Mouse (Mus musculus): ENCODE measurements around the gene Itpr3. TPM values are rescaled to one million over a fixed set of nuclear protein-coding genes. Genes with fewer than 3 reads are reported as not detected.

The Itpr3 gene
- total RNA-seq, 2 experiments from 2014 or later, result 4.6 to 6.8 TPM

GRCm38 (mm10) chr17:27131240-27131665, 74.1 kb downstream of the Itpr3 start:
- intact Hi-C loops (cut with DNase I), result loop anchor here (5.0 kb wide), 1 partner anchor 71 kb away; the partner anchor contains the start of gene Lemd2
- DNase-seq (ENCODE audit: low spot score), result no peak

DNA sequence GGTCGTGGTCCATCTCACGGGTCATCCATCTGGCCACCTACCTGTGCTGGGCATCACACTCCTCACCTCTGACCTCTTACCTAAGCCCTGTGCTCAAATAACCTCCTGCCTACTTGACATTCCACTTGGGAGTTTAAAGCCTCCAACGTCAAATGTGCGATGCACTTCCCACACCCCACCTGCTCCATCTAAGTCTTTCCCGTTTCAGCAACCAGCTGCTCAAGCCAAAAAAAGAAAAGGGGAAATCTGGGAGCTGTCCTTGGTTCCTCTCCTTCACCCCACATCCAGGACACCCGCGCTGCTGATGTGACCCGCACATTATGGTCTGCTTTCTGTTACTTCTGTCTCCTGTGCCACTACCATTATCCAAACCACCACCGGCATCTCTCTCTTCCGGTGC, 75.1 kb downstream of the Itpr3 start:
- intact Hi-C loops (cut with DNase I), result loop anchor here (5.0 kb wide), 1 partner anchor 70 kb away; the partner anchor contains the start of gene Lemd2
- DNase-seq (ENCODE audit: low spot score), result no peak

DNA sequence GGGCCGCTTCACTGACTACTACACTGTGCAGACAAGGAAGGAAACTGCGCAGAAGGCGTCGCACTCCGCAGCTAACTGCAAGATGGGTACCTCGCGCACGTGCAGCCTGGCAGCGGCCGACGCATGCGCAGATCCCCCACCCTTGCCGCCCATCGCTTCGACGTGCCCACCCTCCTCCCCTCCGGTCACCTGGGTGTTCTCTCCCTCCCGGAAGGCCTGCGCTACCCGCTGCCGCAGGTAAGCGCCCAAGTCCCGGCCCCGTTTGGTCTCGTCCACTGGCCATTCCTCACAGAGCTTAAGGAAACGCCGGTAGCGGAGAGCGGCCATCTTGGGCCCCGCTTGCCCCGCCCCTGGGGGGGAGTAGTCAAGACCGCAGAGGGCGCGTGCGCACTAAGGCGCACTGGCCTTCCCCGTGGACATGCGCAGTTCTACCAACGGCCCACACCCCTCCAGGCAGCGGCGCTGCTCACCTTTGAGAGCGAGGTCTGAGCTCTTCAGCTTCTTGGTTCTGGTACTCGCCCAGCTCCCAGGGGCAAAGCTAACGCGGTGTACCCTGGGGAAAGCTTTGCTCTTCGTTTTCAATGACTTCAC, 76.5 kb downstream of the Itpr3 start, which contains the start of gene Uqcc2:
Gene Uqcc2, minus strand, starts transcription at position 366 of the 591 bp plus-strand sequence.
- intact Hi-C loops (cut with DNase I), result loop anchor here (2.0 to 5.0 kb wide), 2 partner anchors 47 to 69 kb away; partner anchors contain the start of gene Lemd2
- peak; percentile 94 for DNase-seq (ENCODE audit: low spot score)

GRCm38 (mm10) chr17:27134187-27134586, 77.1 kb downstream of the Itpr3 start:
- intact Hi-C loops (cut with DNase I), result loop anchor here (2.0 to 5.0 kb wide), 2 partner anchors 47 to 68 kb away; partner anchors contain the start of gene Lemd2
- DNase-seq (ENCODE audit: low spot score), result no peak

DNA sequence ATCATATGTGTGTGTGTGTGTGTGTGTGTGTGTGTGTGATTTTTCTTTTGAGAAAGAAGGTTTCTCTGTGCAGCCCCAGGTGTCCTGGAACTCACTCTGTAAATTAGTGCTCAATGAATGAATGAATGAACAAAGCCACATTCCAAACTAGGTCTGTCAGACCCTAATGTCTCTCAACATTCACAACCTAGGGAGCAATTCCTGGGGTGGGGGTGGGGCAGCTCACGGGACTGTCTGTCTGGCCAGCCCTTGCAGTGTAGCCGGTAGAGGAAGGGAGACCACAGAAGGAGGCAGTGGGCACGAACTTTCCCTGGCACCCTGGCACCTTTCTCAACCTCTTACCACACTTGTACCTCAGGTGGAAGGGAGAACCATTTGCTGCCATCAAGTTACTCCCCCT, 77.6 kb downstream of the Itpr3 start:
- no peak for DNase-seq (ENCODE audit: low spot score)
- intact Hi-C loops (cut with DNase I), result loop anchor here (2.0 to 5.0 kb wide), 2 partner anchors 46 to 68 kb away; partner anchors contain the start of gene Lemd2

GRCm38 (mm10) chr17:27138396-27138795, 81.3 kb downstream of the Itpr3 start:
- intact Hi-C loops (cut with DNase I), result no loop called here
- DNase-seq (ENCODE audit: low spot score), result no peak

DNA sequence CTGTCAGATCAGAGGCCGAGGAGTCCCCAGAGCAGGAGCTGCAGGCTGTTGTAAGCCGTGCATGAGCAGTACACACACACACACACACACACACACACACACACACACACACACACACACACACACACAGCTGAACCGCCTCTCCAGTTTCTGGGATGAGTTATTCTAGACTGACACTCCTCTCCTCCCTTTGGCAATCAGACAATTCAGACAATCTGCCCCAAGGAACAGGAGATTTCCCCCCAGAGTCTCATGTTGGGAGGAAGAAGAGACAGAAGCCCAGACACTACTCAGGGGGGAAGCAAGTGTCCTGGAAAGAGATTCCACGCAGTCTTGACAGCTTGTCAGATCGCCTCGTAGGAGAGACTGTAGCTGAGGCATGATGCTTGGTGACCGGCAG, 82.2 kb downstream of the Itpr3 start:
- intact Hi-C loops (cut with DNase I), result no loop called here

GRCm38 (mm10) chr17:27140262-27140661, 83.2 kb downstream of the Itpr3 start:
- no peak for DNase-seq (ENCODE audit: low spot score)
- intact Hi-C loops (cut with DNase I), result no loop called here

More for the DNA sequence above, 82.2 kb downstream of the Itpr3 start:
- no peak for DNase-seq (ENCODE audit: low spot score)

DNA sequence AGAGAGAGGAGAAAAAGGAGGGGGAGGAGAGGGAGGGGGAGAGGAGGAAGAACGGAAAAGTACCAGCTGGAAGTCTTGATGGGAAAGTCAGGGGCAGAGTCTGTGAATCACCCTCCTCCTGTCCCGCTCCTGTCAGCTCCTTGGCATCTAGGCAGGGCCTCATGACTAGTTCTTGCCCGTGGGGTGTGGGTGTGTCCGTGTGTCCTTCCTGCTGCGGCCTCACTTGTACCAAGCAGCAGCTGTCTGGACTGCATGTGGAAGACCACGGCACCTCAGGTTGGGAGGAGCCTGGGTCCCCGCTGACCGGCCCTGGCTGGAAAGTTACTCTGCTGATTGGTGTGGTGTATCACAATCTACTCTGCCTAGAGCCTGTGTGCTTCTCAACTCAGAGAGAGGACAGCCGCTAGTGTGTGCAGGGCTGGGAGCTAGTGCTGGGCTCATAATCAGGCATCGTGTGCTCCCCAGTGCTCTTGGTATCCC, 84.9 kb downstream of the Itpr3 start:
- intact Hi-C loops (cut with DNase I), result no loop called here
- peak; percentile 49 for DNase-seq (ENCODE audit: low spot score)

DNA sequence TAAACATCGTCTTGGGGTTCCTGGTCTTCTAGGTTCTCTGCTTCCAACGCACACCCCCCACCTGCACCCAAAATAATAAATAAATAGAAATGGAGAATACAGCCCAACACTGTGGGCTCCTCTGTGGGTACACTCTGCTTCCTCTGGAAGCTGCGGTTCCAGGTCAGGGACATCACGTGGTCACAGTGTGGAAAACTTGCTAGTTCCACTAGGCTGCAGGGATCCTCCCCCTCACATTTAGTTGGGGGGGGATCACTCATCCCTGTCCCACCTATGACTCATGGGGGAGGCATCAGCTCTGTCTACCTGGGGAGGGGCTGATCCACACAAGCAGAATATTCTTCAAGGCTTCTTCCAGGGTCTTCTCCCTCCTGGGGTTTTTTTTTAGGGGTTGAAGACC, 87.0 kb downstream of the Itpr3 start:
- DNase-seq (ENCODE audit: low spot score), result no peak
- intact Hi-C loops (cut with DNase I), result no loop called here

GRCm38 (mm10) chr17:27146323-27146923, 89.3 kb downstream of the Itpr3 start:
- intact Hi-C loops (cut with DNase I), result no loop called here
- no peak for DNase-seq (ENCODE audit: low spot score)

- intact Hi-C loops (cut with DNase I), result no loop called here
- no peak for DNase-seq (ENCODE audit: low spot score)
Measured at GRCm38 (mm10) chr17:27150871-27151270, 93.8 kb downstream of the Itpr3 start.

- intact Hi-C loops (cut with DNase I), result no loop called here
Measured at GRCm38 (mm10) chr17:27151411-27151810, 94.3 kb downstream of the Itpr3 start.

DNA sequence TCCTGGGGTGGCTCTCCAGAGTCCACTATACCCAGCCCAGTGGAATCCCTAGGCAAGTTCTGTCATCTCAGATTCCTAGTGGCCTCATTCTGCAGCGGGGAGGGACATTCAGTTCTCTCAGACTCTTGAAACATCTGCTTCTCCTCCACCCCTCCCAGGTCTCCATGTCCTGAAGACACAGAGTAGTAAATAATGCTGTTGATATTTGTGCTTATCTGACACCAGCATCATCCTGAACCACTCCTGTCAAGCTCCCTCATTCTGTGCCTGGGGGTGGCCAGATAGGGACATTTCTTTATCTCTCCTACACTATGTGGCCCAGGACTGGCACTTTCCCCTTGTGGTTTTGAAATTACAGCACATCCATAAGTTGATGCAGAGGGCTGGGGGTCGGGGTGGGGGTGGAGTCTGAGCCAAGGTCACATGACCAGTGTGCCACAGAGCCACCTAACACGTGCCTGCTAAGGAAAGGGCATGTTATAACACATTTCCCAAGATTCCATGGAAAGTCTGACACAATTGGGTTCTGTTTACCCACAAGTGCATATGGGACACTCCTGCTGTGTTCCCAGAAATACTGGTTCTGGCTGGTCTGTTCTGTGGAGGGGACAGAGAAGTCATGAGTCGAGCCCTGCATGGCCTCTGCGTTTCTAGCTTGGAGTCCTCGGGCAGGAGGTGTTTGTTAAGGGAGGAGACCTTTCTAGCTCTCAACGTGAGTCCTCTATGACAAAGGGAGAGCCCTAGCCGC, 96.0 kb downstream of the Itpr3 start:
- intact Hi-C loops (cut with DNase I), result no loop called here
- no peak for DNase-seq (ENCODE audit: low spot score)

More at GRCm38 (mm10) chr17:27151411-27151810, 94.3 kb downstream of the Itpr3 start:
- no peak for DNase-seq (ENCODE audit: low spot score)

DNA sequence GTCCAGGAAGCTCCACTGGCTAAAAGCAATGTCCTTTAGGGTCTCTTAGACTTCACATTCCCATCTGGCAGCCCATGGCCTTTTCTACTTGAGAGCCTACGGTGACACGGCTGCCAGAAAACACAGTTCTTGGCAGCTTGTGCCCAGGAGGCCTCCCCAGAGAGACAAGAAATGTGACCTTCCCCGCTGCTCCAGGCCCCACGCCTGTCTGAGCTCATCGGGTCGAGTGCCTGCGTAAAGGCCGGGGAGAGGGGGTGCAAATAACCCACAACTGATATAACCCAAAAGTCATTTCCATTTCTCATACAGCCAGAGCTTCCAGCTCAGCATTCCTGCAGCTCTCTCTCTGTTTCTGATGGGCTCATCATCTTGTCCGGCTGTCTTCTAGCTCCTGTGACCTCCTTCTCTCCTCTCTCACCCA, 96.7 kb downstream of the Itpr3 start:
- DNase-seq (ENCODE audit: low spot score), result peak; percentile 56
- intact Hi-C loops (cut with DNase I), result no loop called here

DNA sequence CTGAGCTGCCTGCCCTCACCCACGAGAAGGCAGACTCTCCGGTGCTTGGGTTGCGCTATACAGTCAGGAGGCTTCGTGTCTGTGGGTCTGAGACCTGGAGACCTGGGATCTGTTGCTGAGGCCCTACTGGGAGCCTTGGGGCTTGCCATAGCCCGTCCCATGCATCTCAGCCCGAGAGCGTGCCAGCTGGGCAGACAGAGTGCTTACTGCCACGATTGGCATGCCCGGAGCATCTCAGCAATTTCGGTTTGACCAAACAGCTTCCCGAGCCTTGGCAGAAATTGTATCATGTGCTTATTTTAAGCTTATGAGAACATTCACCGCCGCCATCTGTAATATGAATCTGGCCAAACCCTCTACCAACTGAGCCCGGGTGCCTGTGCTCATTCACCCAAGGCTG, 97.2 kb downstream of the Itpr3 start:
- intact Hi-C loops (cut with DNase I), result no loop called here
- peak; percentile 31 for DNase-seq (ENCODE audit: low spot score)

DNA sequence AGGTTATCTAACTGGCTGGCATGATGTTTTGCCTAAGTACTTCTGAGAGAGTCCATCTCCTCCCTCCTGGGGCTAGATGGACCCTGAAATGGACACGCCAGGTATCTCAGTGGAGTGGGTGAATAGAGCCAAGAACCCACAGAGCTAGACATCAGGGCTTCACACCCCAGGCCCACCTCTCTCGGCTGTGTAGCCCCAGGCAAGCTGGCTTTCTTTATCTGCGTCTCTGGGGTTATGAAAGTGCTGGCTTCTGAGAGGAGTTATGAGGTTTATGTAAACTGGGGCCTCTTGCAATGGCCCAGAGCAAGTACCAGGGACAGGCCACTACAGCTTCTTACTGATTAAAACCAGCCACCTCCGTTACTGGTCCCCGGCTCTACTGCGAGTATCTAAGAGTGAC, 97.8 kb downstream of the Itpr3 start:
- no peak for DNase-seq (ENCODE audit: low spot score)
- intact Hi-C loops (cut with DNase I), result no loop called here

DNA sequence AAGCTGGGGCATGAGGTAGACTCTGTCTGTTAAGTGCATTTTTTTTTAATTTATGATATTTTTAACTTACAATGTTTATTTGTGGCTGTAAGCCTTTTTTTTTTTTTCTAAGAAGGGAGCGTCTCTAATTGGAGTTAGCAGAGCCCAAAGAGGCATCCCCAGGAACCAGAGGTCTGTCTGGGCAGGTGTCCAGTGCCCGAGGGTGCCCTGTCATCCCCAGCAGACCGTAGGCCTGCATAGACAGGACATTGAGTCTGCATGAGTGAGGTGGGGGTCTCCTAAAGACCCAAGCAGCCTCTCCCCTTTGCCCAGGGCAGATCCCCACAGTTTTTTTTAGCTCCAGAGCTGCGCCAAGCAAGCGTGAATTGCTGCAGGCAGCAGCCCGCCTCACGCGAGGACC, 98.6 kb downstream of the Itpr3 start:
- intact Hi-C loops (cut with DNase I), result no loop called here
- no peak for DNase-seq (ENCODE audit: low spot score)

DNA sequence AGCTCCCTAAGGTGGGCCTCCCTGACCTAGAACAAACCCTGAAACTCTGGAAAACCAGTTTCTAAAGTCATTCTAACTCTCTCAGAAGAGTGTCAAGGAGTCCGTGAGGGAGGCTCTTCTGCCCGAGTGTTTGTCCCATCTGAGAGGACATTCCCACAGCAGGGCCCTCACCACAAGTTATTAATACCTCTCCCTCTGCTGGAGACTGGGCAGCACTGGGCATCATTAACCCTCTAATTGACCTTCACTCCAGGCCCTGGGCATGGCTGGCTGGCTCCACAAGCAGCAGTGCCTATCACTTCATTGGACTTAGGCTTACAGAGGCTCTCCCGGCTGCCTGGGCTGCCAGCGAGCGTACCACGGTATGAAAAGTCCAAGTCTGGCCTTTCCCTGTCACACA, 101.3 kb downstream of the Itpr3 start:
- intact Hi-C loops (cut with DNase I), result no loop called here
- no peak for DNase-seq (ENCODE audit: low spot score)

DNA sequence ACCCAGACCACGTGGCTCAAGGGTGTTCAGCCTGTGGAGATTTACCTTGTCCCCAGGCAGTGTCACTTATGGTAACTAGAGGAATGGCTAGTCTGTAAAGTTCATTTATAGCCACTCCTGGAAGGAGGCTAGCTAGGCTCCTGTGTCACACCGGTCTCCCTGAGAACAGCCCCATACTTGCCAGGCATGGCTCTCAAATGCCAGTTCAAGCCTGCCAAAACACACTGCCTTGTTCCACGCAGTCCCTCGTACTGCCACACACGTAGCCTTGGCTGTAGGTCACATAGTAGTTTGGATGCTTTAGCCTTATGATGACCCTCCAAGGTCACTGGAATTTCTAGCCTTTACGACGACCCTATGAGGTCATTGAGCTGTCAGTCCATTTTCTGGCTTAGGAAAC, 102.1 kb downstream of the Itpr3 start:
- intact Hi-C loops (cut with DNase I), result no loop called here
- no peak for DNase-seq (ENCODE audit: low spot score)

- DNase-seq (ENCODE audit: low spot score), result peak; percentile 52
- intact Hi-C loops (cut with DNase I), result no loop called here
Measured at GRCm38 (mm10) chr17:27160905-27161304, 103.8 kb downstream of the Itpr3 start.
